Mouse (Mus musculus) thymus, adult 2 months (tissue): ENCODE results near the gene Cmas.

Experiments
- CTCF ChIP-seq: fragments of 200-500 bp; IDR thresholded peaks from 2 replicates; pipeline ENCODE4 v1.5.1; 2012; ENCODE audit warnings: mild to moderate bottlenecking, control low read depth, low read length, moderate library complexity, borderline replicate concordance; ENCODE audit not compliant: control insufficient read depth, poor library complexity, insufficient read depth; ENCODE audit errors: extremely low read depth
- POLR2A ChIP-seq: fragments of 200-500 bp; IDR thresholded peaks from 2 replicates; pipeline ENCODE4 v1.6.1; 2012; ENCODE audit warnings: mild to moderate bottlenecking, low read length, control low read depth, moderate library complexity; ENCODE audit not compliant: control insufficient read depth, poor library complexity, insufficient read depth; ENCODE audit errors: extremely low read depth

- TF ChIP-seq CTCF (no peak), POLR2A (no peak)
Measured at GRCm38 (mm10) chr6:142802617-142803525, 46.4 kb downstream of the Cmas start.
